Mouse (Mus musculus) liver, embryonic 14.5 days (tissue): Measurements from ENCODE around the gene Ntn3. TPM values are rescaled to one million over a fixed set of nuclear protein-coding genes. Genes with fewer than 3 reads are reported as not detected.

Source experiments
- ATAC-seq: fragments of 200-750 bp; cut with Nextera tagmentation; 2 replicates; pipeline ENCODE4 v1.8.0; 2017; ENCODE audit warnings: moderate number of reproducible peaks, mild to moderate bottlenecking, moderate library complexity; ENCODE audit not compliant: insufficient read depth
- DNase-seq, 3 experiments: peaks; one replicate each; pipeline ENCODE4 v3.0.0-alpha.2; 2012 to 2013; ENCODE audit warnings: low read depth in 3 of 3, low spot score in 3 of 3
- H3K27ac ChIP-seq: fragments of 300-500 bp; sonication (generic); 2 replicates; pipeline ENCODE4 v1.5.1; 2014; ENCODE audit warnings: moderate library complexity, mild to moderate bottlenecking, control low read depth, inconsistent platforms
- H3K27me3 ChIP-seq: fragments of 300-500 bp; sonication (generic); 2 replicates; pipeline ENCODE4 v1.6.1; 2014; ENCODE audit warnings: mild to moderate bottlenecking, low read length, moderate library complexity; ENCODE audit not compliant: control insufficient read depth, insufficient read depth
- H3K36me3 ChIP-seq: fragments of 300-500 bp; sonication (generic); replicated peaks from 2 replicates; pipeline ENCODE4 v1.6.1; 2014; ENCODE audit warnings: low read depth; ENCODE audit not compliant: control insufficient read depth, insufficient read depth
- H3K4me1 ChIP-seq, 2 experiments: fragments of 200-500 bp in 1 of 2; fragments of 300-500 bp in 1 of 2; sonication (generic) in 1 of 2; replicated peaks; 2 replicates each; pipeline ENCODE4 v1.6.1; 2012 to 2014; ENCODE audit warnings: antibody characterized with exemption in 1 of 2, inconsistent platforms in 1 of 2, low read length in 1 of 2; ENCODE audit not compliant: control insufficient read depth in 2 of 2, insufficient read depth in 2 of 2
- H3K4me2 ChIP-seq: fragments of 300-500 bp; sonication (generic); 2 replicates; pipeline ENCODE4 v1.6.1; 2014; ENCODE audit warnings: low read depth, mild to moderate bottlenecking, control low read depth, moderate library complexity
- H3K4me3 ChIP-seq, 2 experiments: fragments of 200-500 bp in 1 of 2; fragments of 300-500 bp in 1 of 2; sonication (generic) in 1 of 2; 2 replicates each; pipeline ENCODE4 v1.5.1; 2012 to 2014; ENCODE audit warnings: low read depth in 2 of 2, low read length in 2 of 2, mild to moderate bottlenecking in 2 of 2, control low read depth in 1 of 2, inconsistent platforms in 1 of 2, moderate library complexity in 1 of 2; ENCODE audit not compliant: insufficient read depth in 1 of 2
- H3K9ac ChIP-seq: fragments of 300-500 bp; sonication (generic); replicated peaks from 2 replicates; pipeline ENCODE4 v1.6.1; 2014; ENCODE audit warnings: mild to moderate bottlenecking, control low read depth, moderate library complexity
- H3K9me3 ChIP-seq: fragments of 300-500 bp; sonication (generic); 2 replicates; pipeline ENCODE4 v1.6.1; 2016; ENCODE audit warnings: low read length, mixed read lengths; ENCODE audit not compliant: control insufficient read depth
- CTCF ChIP-seq: IDR thresholded peaks from 2 replicates; pipeline ENCODE4 v1.5.1; 2016; ENCODE audit warnings: antibody characterized with exemption, low read depth, control low read depth
- EP300 ChIP-seq: IDR thresholded peaks from 2 replicates; pipeline ENCODE4 v1.6.1; 2016; ENCODE audit warnings: antibody characterized with exemption, low read depth
- WGBS: fragments of 180-500 bp; shearing (Covaris S2); extraction: QIAGEN DNeasy Blood & Tissue Kit; methylation state at CpG from one replicate; pipeline ENCODE4 v1.1.7; 2014; ENCODE audit not compliant: insufficient replicate concordance; 5-methylcytosine and 5-hydroxymethylcytosine counted together
- microRNA-seq: library from miRNA; unstranded; fragments of <30 nt; microRNA quantifications from one replicate; pipeline ENCODE4, GENCODE M21; 2016
- polyA plus RNA-seq, 2 experiments: library from polyadenylated mRNA; depleted of rRNA in 1 of 2; stranded (reverse) in 1 of 2; unstranded in 1 of 2; fragments of >200 nt; fragmentation: Nextera tagmentation in 1 of 2; extraction: Ambion mirVana in 1 of 2; gene quantifications; 2 replicates each; pipeline versions ENCODE4 v1.2.1 to v1.2.3; 2012 to 2014

The Ntn3 gene
- polyA plus RNA-seq, 2 experiments, result 0.59 to 0.69 TPM

DNA sequence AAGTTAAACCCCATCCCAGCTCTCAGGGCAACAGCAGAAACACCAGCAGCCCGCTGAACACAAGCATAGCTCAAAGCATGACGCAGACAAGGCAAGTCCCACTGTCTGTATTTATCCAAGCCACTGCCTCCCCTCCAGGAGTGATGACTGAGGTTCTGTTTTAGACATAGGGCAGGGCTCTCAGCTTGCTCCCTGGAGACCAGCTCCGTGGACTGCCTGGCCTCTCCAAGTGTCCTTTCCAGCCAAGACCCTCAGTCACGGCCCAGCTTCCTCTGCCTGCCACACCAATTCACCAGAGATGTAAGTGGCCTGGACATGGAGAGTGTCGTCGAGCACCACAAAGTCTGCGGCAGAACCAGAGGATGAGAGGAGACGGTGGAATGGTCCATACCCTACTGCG lies 53.6 kb downstream of the Ntn3 start:
- 83% methylated on average over 9 of the region's 9 CpGs for WGBS
- DNase-seq, result no peak
- no peaks in the 10 kb centered on the region for H3K36me3 ChIP-seq
- TF ChIP-seq CTCF, result no peak
- no peak for TF ChIP-seq EP300
- H3K9me3 ChIP-seq, result no peaks in the 10 kb centered on the region
- ATAC-seq, result no peak
- no peak overlapping the region for H3K4me3 ChIP-seq
- H3K9ac ChIP-seq, result no peak overlapping the region
- H3K27me3 ChIP-seq, result no peaks in the 10 kb centered on the region
- no peak overlapping the region for H3K27ac ChIP-seq
- peaks cover 13 to 15% of the 10 kb centered on the region in 2 experiments for H3K4me1 ChIP-seq
- no peak overlapping the region for H3K4me2 ChIP-seq

DNA sequence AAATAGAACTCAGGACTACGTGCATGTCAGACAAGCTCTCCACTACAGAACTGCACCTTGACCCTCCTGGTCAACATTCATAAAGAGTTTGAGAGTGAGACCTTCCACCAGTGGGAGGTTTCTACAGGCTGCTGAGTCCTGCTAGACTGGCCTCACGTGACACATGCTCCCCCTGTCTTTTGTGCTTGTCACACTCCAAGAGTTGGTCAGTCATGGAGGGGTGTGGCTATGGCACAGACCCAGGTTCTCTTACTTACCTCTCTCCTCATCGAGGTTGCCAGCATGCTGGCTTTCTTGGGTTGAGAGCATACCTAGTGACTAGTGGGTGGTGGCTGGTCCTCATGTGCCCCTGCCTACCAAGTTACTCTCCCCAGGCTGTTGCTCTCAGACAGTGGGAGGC lies 54.9 kb downstream of the Ntn3 start:
- Histone ChIP-seq H3K4me2 (no peak overlapping the region), H3K27me3 (no peaks in the 10 kb centered on the region), H3K4me1 (peaks cover 13 to 15% of the 10 kb centered on the region in 2 experiments), H3K4me3 (no peak overlapping the region), H3K9me3 (no peaks in the 10 kb centered on the region), H3K27ac (no peak overlapping the region), H3K36me3 (no peaks in the 10 kb centered on the region), H3K9ac (no peak overlapping the region)
- WGBS, result 59% methylated on average over 3 of the region's 3 CpGs
- ATAC-seq, result no peak
- DNase-seq, result no peak
- TF ChIP-seq EP300 (no peak), CTCF (no peak)

Small RNA genes lying within 50 kb of the gene (microRNA-seq; reads per million reads assigned to microRNA genes)
- 2.5 reads per million for gene Mir5134
- gene Mir6965, result not detected

Other genes starting within 250 kb of the Ntn3 start
- 0.07 and 0.13 TPM in 2 replicates for gene Prss30, start 229.0 kb downstream of the Ntn3 start, polyA plus RNA-seq (2012; rRNA removed)
- gene Prss30, start 229.0 kb downstream of the Ntn3 start, polyA plus RNA-seq (2014; fragmentation: Nextera tagmentation; extraction: Ambion mirVana), result 0.06 TPM in 1 of 2 replicates, not detected in the other
- not detected in 2 replicates for gene Prss22, start 211.4 kb downstream of the Ntn3 start, polyA plus RNA-seq (2012; rRNA removed)
- not detected in 2 replicates for gene Prss22, start 211.4 kb downstream of the Ntn3 start, polyA plus RNA-seq (2014; fragmentation: Nextera tagmentation; extraction: Ambion mirVana)
- not detected in 2 replicates for gene Prss27, start 171.4 kb downstream of the Ntn3 start, polyA plus RNA-seq (2012; rRNA removed)
- not detected in 2 replicates for gene Prss27, start 171.4 kb downstream of the Ntn3 start, polyA plus RNA-seq (2014; fragmentation: Nextera tagmentation; extraction: Ambion mirVana)
- 9.3 and 10.0 TPM in 2 replicates for gene Kctd5, start 136.0 kb downstream of the Ntn3 start, polyA plus RNA-seq (2012; rRNA removed)
- 10.9 and 11.3 TPM in 2 replicates for gene Kctd5, start 136.0 kb downstream of the Ntn3 start, polyA plus RNA-seq (2014; fragmentation: Nextera tagmentation; extraction: Ambion mirVana)
- gene Pdpk1, start 58.6 kb downstream of the Ntn3 start, polyA plus RNA-seq (2012; rRNA removed), result 8.5 and 9.7 TPM in 2 replicates
- 24.5 and 25.5 TPM in 2 replicates for gene Pdpk1, start 58.6 kb downstream of the Ntn3 start, polyA plus RNA-seq (2014; fragmentation: Nextera tagmentation; extraction: Ambion mirVana)
- gene Amdhd2, start 45.8 kb downstream of the Ntn3 start, polyA plus RNA-seq (2012; rRNA removed), result 11.6 and 12.7 TPM in 2 replicates
- gene Amdhd2, start 45.8 kb downstream of the Ntn3 start, polyA plus RNA-seq (2014; fragmentation: Nextera tagmentation; extraction: Ambion mirVana), result 17.6 and 21.7 TPM in 2 replicates
- gene Atp6v0c, start 39.8 kb downstream of the Ntn3 start, polyA plus RNA-seq (2012; rRNA removed), result 236 and 271 TPM in 2 replicates
- 326 and 346 TPM in 2 replicates for gene Atp6v0c, start 39.8 kb downstream of the Ntn3 start, polyA plus RNA-seq (2014; fragmentation: Nextera tagmentation; extraction: Ambion mirVana)
- gene Tbc1d24, start 4.0 kb downstream of the Ntn3 start, polyA plus RNA-seq (2012; rRNA removed), result 14.1 TPM in 2 replicates
- 4.9 and 5.4 TPM in 2 replicates for gene Tbc1d24, start 4.0 kb downstream of the Ntn3 start, polyA plus RNA-seq (2014; fragmentation: Nextera tagmentation; extraction: Ambion mirVana)
- 18.3 and 21.1 TPM in 2 replicates for gene Tedc2, start 11.3 kb upstream of the Ntn3 start, polyA plus RNA-seq (2012; rRNA removed)
- gene Tedc2, start 11.3 kb upstream of the Ntn3 start, polyA plus RNA-seq (2014; fragmentation: Nextera tagmentation; extraction: Ambion mirVana), result 7.7 and 7.9 TPM in 2 replicates
- 34.0 and 36.9 TPM in 2 replicates for gene Ccnf, start 42.0 kb upstream of the Ntn3 start, polyA plus RNA-seq (2012; rRNA removed)
- gene Ccnf, start 42.0 kb upstream of the Ntn3 start, polyA plus RNA-seq (2014; fragmentation: Nextera tagmentation; extraction: Ambion mirVana), result 69.5 and 71.7 TPM in 2 replicates
- gene Abca17, start 141.5 kb upstream of the Ntn3 start, polyA plus RNA-seq (2012; rRNA removed), result 0.04 TPM in 1 of 2 replicates, not detected in the other
- not detected in 2 replicates for gene Abca17, start 141.5 kb upstream of the Ntn3 start, polyA plus RNA-seq (2014; fragmentation: Nextera tagmentation; extraction: Ambion mirVana)
- 14.4 and 14.8 TPM in 2 replicates for gene Abca3, start 142.4 kb upstream of the Ntn3 start, polyA plus RNA-seq (2012; rRNA removed)
- 12.5 and 14.4 TPM in 2 replicates for gene Abca3, start 142.4 kb upstream of the Ntn3 start, polyA plus RNA-seq (2014; fragmentation: Nextera tagmentation; extraction: Ambion mirVana)
- gene Rnps1, start 205.0 kb upstream of the Ntn3 start, polyA plus RNA-seq (2012; rRNA removed), result 91.5 and 114 TPM in 2 replicates
- 90.6 and 96.3 TPM in 2 replicates for gene Rnps1, start 205.0 kb upstream of the Ntn3 start, polyA plus RNA-seq (2014; fragmentation: Nextera tagmentation; extraction: Ambion mirVana)
- 42.3 and 48.3 TPM in 2 replicates for gene Eci1, start 217.1 kb upstream of the Ntn3 start, polyA plus RNA-seq (2012; rRNA removed)
- 56.4 and 64.7 TPM in 2 replicates for gene Eci1, start 217.1 kb upstream of the Ntn3 start, polyA plus RNA-seq (2014; fragmentation: Nextera tagmentation; extraction: Ambion mirVana)
- gene Dnase1l2, start 233.6 kb upstream of the Ntn3 start, polyA plus RNA-seq (2012; rRNA removed), result 2.1 and 2.3 TPM in 2 replicates
- 0.14 and 0.46 TPM in 2 replicates for gene Dnase1l2, start 233.6 kb upstream of the Ntn3 start, polyA plus RNA-seq (2014; fragmentation: Nextera tagmentation; extraction: Ambion mirVana)